Mouse (Mus musculus) midbrain, embryonic 16.5 days (tissue): ENCODE measurements at regions not wholly inside any gene's neighbourhood (a gene's known extent, or its start where the extent isn't known, plus 50 kb on each side); places are given as distances from the start of the nearest gene placed in this dataset.

Experiments used
- ATAC-seq: fragments of 200-750 bp; cut with Nextera tagmentation; 2 replicates; pipeline ENCODE4 v1.8.0; 2017; ENCODE audit warnings: moderate TSS enrichment
- H3K27ac ChIP-seq: fragments of 300-500 bp; sonication (generic); 2 replicates; pipeline ENCODE4 v1.5.1; 2014; ENCODE audit warnings: mild to moderate bottlenecking, low read length, mixed read lengths
- H3K27me3 ChIP-seq: fragments of 300-500 bp; sonication (generic); 2 replicates; pipeline ENCODE4 v1.6.1; 2014; ENCODE audit warnings: low read depth, low read length, mixed read lengths; ENCODE audit not compliant: control insufficient read depth, insufficient read depth
- H3K36me3 ChIP-seq: fragments of 300-500 bp; sonication (generic); 2 replicates; pipeline ENCODE4 v1.6.1; 2014; ENCODE audit warnings: mild to moderate bottlenecking, low read length, moderate library complexity, mixed read lengths; ENCODE audit not compliant: control insufficient read depth, insufficient read depth
- H3K4me1 ChIP-seq: fragments of 300-500 bp; sonication (generic); 2 replicates; pipeline ENCODE4 v1.6.1; 2014; ENCODE audit warnings: mild to moderate bottlenecking, low read length, mixed read lengths; ENCODE audit not compliant: control insufficient read depth, insufficient read depth
- H3K4me2 ChIP-seq: fragments of 300-500 bp; sonication (generic); 2 replicates; pipeline ENCODE4 v1.6.1; 2014; ENCODE audit warnings: mild to moderate bottlenecking, low read length, mixed read lengths
- H3K4me3 ChIP-seq: fragments of 300-500 bp; sonication (generic); 2 replicates; pipeline ENCODE4 v1.5.1; 2014; ENCODE audit warnings: low read depth, mild to moderate bottlenecking, low read length, moderate library complexity, mixed read lengths
- H3K9ac ChIP-seq: fragments of 300-500 bp; sonication (generic); 2 replicates; pipeline ENCODE4 v1.6.1; 2014; ENCODE audit warnings: low read depth, low read length, mixed read lengths
- H3K9me3 ChIP-seq: fragments of 300-500 bp; sonication (generic); replicated peaks from 2 replicates; pipeline ENCODE4 v1.6.1; 2014; ENCODE audit warnings: mild to moderate bottlenecking, low read length, mixed read lengths; ENCODE audit not compliant: control insufficient read depth, poor library complexity, severe bottlenecking
- WGBS: fragments of 180-500 bp; shearing (Covaris S2); extraction: QIAGEN DNeasy Blood & Tissue Kit; methylation state at CpG from one replicate; pipeline ENCODE4 v1.1.7; 2014; 5-methylcytosine and 5-hydroxymethylcytosine counted together

DNA sequence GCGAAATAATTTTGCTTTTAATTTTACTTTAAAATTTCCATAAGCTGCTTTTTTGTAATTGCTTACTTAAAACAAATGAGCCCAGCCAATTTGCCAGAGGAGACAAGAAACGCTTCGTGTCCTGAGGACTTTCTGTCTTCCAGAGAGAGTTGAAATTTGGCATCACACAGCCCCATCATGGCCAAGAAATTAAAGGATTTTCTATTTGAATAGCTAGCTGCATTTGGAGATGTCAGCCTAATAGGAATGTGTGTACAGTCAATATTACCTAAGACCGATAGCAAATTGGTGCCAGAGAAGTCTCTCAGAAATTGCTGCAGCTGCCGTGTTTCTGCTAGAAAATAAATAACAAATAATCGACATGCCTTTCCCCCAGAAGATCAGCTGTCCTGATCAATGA lies 268.1 kb upstream of the Cxxc4 start:
- Histone ChIP-seq H3K27ac (no peak overlapping the region), H3K9me3 (no peaks in the 10 kb centered on the region), H3K27me3 (no peaks in the 10 kb centered on the region), H3K4me2 (no peak overlapping the region), H3K4me3 (no peak overlapping the region), H3K36me3 (no peaks in the 10 kb centered on the region), H3K4me1 (no peaks in the 10 kb centered on the region), H3K9ac (no peak overlapping the region)
- WGBS: 68% methylated on average over 6 of the region's 6 CpGs
- no peak for ATAC-seq

DNA sequence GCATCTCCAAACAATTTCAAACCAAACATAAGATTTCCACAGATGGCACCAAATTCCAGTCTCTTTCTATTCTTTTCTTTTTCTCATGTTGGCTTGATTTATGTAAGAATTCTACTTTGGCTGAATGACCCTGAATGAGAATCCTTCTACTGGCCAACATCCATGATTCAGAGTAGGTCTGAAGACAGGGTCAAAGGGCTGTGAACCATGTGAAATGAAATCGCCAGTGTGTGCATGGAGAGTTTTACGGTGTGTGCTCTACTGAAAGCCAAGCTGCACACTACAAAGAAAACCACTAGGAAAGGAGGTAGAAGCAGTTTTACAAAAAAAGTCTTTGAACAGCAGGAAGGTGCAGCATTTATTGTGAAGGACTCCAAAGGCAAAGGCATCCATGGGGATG lies 263.5 kb upstream of the Cxxc4 start:
- Histone ChIP-seq H3K27ac (no peak overlapping the region), H3K4me1 (no peaks in the 10 kb centered on the region), H3K4me3 (no peak overlapping the region), H3K9ac (no peak overlapping the region), H3K4me2 (no peak overlapping the region), H3K36me3 (no peaks in the 10 kb centered on the region), H3K27me3 (no peaks in the 10 kb centered on the region), H3K9me3 (no peaks in the 10 kb centered on the region)
- ATAC-seq: no peak
- 37% methylated on average over 2 of the region's 2 CpGs for WGBS

DNA sequence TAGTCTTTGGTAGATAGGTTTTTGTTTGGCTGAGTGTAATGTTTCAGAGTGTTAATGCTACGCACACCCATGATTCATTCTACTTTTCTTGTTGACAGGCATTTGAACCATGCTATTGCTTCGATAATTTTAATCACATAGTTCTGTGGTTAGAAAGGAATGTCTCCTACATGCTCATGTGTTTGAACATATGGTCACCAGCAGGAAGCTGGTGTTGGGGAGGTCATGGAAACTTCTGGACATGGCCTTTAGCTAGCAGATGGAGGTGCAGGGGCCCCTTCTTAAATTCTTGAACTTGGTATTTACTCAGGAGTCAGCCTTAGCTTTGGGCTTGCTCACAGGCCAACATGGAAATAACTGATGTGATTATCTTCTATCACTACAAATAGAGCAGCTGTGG lies 248.6 kb upstream of the Cxxc4 start:
- no peak overlapping the region for H3K4me2 ChIP-seq
- ATAC-seq: no peak
- H3K36me3 ChIP-seq: no peaks in the 10 kb centered on the region
- H3K27ac ChIP-seq: no peak overlapping the region
- no peaks in the 10 kb centered on the region for H3K27me3 ChIP-seq
- H3K9ac ChIP-seq: no peak overlapping the region
- no peaks in the 10 kb centered on the region for H3K9me3 ChIP-seq
- no peak overlapping the region for H3K4me3 ChIP-seq
- WGBS: 89% methylated on average over 2 of the region's 2 CpGs
- no peaks in the 10 kb centered on the region for H3K4me1 ChIP-seq

DNA sequence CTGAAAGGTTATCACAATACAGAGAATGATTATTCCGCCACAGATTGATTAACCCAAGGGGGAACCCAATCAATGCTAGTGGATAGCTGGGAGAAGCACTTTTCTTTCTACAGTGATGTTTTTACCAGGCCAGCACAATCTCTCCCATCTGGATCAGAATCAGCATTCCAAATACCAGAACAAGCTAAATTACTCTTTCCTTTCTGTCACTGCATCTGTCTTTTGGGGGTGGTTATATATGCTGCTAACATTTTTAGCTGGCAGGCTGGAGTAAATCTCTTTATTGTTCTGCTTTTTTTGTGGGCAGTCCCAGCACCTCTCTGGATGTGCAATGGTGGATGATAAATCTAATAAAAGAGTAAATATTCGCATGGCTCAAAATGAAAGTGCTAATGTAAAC lies 242.3 kb upstream of the Cxxc4 start:
- no peak overlapping the region for H3K9ac ChIP-seq
- H3K27me3 ChIP-seq: no peaks in the 10 kb centered on the region
- H3K4me1 ChIP-seq: no peaks in the 10 kb centered on the region
- no peaks in the 10 kb centered on the region for H3K9me3 ChIP-seq
- H3K27ac ChIP-seq: no peak overlapping the region
- WGBS: 79% methylated on average over 2 of the region's 2 CpGs
- no peaks in the 10 kb centered on the region for H3K36me3 ChIP-seq
- H3K4me3 ChIP-seq: no peak overlapping the region
- H3K4me2 ChIP-seq: no peak overlapping the region
- ATAC-seq: no peak

DNA sequence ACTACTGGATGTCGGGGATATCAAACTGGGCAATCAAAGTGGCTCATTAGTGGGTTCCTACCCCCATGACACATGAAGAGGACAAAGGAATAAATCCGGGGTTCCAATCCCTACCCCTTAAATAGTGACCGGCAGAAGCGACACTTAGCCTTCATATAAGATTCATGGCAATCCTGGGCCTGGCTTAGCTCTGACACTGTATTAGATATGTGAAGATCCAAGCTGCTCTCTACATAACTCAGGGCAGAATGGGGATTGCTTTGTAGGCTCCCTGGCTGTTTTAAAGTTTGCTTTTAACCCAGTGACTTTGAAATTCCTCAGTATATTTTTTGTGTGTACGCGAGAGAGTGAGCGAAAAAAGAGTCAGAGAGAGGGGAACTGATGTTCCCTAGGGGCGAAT lies 236.3 kb upstream of the Cxxc4 start:
- peak; percentile 62; the same call in 1 of the 2 replicates for ATAC-seq
- 78% methylated on average over 8 of the region's 8 CpGs for WGBS
- Histone ChIP-seq H3K9ac (no peak overlapping the region), H3K27ac (no peak overlapping the region), H3K4me1 (0 out of 2 replicates have a peak, but pooled peaks cover 2% of the 10 kb centered on the region), H3K4me3 (no peak overlapping the region), H3K4me2 (no peak overlapping the region), H3K36me3 (no peaks in the 10 kb centered on the region), H3K27me3 (no peaks in the 10 kb centered on the region), H3K9me3 (no peaks in the 10 kb centered on the region)

- ATAC-seq: no peak
- Histone ChIP-seq H3K4me2 (no peak overlapping the region), H3K4me1 (0 out of 2 replicates have a peak, but pooled peaks cover 2% of the 10 kb centered on the region), H3K9me3 (no peaks in the 10 kb centered on the region), H3K27me3 (no peaks in the 10 kb centered on the region), H3K36me3 (no peaks in the 10 kb centered on the region), H3K4me3 (no peak overlapping the region), H3K27ac (no peak overlapping the region), H3K9ac (no peak overlapping the region)
- WGBS: 75% methylated on average over 1 of the region's 1 CpGs
These were observed 235.7 kb upstream of the Cxxc4 start for GRCm38 (mm10) chr3:134000595-134000994.

DNA sequence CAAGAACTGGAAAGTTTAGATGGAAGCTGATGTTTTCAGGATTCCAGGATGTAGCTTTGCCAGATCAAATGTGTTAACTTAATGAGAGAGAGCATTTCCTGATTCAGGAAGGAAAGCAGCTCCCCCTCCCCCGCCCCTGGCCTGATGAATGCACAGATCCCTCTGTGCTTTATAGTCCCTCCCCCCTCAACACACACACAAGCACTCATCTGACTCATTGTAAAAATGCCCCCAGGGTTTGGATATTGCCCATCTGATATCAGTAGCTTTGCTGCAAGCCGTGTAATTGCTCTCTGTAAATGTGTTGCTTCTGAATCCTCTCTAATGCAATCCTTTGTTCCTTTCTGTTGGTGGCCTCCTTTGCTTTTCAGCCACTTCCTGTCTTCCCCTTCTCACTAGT lies 221.5 kb upstream of the Cxxc4 start:
- Histone ChIP-seq H3K4me2 (no peak overlapping the region), H3K27ac (no peak overlapping the region), H3K4me3 (no peak overlapping the region), H3K4me1 (peaks cover 5% of the 10 kb centered on the region), H3K9me3 (no peaks in the 10 kb centered on the region), H3K9ac (no peak overlapping the region), H3K36me3 (no peaks in the 10 kb centered on the region), H3K27me3 (no peaks in the 10 kb centered on the region)
- ATAC-seq: 0 out of 2 replicates have a peak, but pooled peaks have one; percentile 45
- WGBS: 37% methylated on average over 2 of the region's 2 CpGs

DNA sequence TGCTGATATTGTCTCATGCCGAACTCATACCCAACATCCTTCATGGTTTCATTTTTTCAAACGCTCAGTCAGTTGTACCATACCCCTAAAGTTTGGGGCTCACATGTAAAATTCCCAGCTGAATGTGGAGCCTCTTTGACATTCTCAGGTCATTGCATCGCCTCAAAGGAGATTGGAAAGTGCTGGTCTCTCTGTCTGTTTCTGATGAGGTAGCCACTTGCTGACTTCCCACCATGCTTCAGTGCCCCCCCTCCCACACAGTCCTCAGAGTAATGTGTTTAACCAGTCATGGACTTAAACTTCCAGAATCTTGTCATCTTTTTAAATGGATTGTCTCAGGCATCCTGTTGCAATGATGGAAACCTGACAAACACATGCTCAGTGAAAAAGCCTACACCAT lies 220.9 kb upstream of the Cxxc4 start:
- no peak overlapping the region for H3K4me3 ChIP-seq
- ATAC-seq: no peak
- 81% methylated on average over 3 of the region's 3 CpGs for WGBS
- H3K9me3 ChIP-seq: no peaks in the 10 kb centered on the region
- no peak overlapping the region for H3K27ac ChIP-seq
- H3K9ac ChIP-seq: no peak overlapping the region
- no peaks in the 10 kb centered on the region for H3K36me3 ChIP-seq
- peaks cover 5% of the 10 kb centered on the region for H3K4me1 ChIP-seq
- H3K4me2 ChIP-seq: no peak overlapping the region
- H3K27me3 ChIP-seq: no peaks in the 10 kb centered on the region

DNA sequence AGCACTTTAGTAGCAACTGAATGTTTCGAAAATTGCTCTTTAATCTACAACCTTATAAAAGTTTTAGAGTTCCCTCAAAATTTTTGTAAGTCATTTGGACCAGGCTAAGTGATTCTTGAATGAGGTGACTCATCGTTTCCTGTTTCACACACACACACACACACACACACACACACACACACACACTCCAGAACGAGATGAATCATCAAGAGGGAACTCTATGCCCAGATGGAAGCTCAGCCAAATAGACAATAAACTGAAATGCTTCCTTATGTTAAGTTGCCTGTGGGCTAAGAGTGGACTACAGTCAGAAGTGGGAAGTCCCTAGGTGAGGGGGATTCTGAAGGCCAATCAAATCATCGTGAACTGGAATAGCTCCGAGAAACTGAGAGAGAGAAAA lies 202.4 kb upstream of the Cxxc4 start:
- H3K27me3 ChIP-seq: no peaks in the 10 kb centered on the region
- WGBS: 73% methylated on average over 5 of the region's 5 CpGs

More for the DNA sequence above, 202.4 kb upstream of the Cxxc4 start:
- no peak overlapping the region for H3K4me3 ChIP-seq
- H3K27ac ChIP-seq: no peak overlapping the region
- no peaks in the 10 kb centered on the region for H3K36me3 ChIP-seq
- H3K9ac ChIP-seq: no peak overlapping the region
- H3K9me3 ChIP-seq: no peaks in the 10 kb centered on the region
- H3K4me2 ChIP-seq: no peak overlapping the region
- ATAC-seq: no peak
- no peaks in the 10 kb centered on the region for H3K4me1 ChIP-seq
